Mouse (Mus musculus) neural tube, embryonic 11.5 days (tissue): Measurements from ENCODE around the gene Gm20388. TPM values are rescaled to one million over a fixed set of nuclear protein-coding genes. Genes with fewer than 3 reads are reported as not detected.
"Not testable (repeated sequence)": the region's sequence is repeated elsewhere in the genome, so short reads cannot be mapped to it uniquely, and the experiment has no call there.

Experiments
- ATAC-seq: fragments of 200-750 bp; cut with Nextera tagmentation; 2 replicates; pipeline ENCODE4 v1.8.0; 2017; ENCODE audit warnings: moderate number of reproducible peaks, mild to moderate bottlenecking, moderate TSS enrichment, moderate library complexity; ENCODE audit not compliant: insufficient read depth, low FRiP score, low TSS enrichment
- DNase-seq: peaks from one replicate; pipeline ENCODE4 v3.0.0-alpha.2; 2015; ENCODE audit warnings: low spot score
- H3K27ac ChIP-seq: fragments of 300-500 bp; sonication (generic); 2 replicates; pipeline ENCODE4 v1.5.1; 2014; ENCODE audit warnings: low read depth, mild to moderate bottlenecking, low read length
- H3K27me3 ChIP-seq: fragments of 300-500 bp; sonication (generic); 2 replicates; pipeline ENCODE4 v1.6.1; 2014; ENCODE audit warnings: mild to moderate bottlenecking, low read length, mixed read lengths; ENCODE audit not compliant: control insufficient read depth, insufficient read depth
- H3K36me3 ChIP-seq: fragments of 300-500 bp; sonication (generic); 2 replicates; pipeline ENCODE4 v1.6.1; 2014; ENCODE audit warnings: mild to moderate bottlenecking, low read length, moderate library complexity, mixed read lengths; ENCODE audit not compliant: control insufficient read depth, insufficient read depth
- H3K4me1 ChIP-seq: fragments of 300-500 bp; sonication (generic); 2 replicates; pipeline ENCODE4 v1.6.1; 2014; ENCODE audit warnings: low read length, mixed read lengths; ENCODE audit not compliant: control insufficient read depth, insufficient read depth
- H3K4me2 ChIP-seq: fragments of 300-500 bp; sonication (generic); 2 replicates; pipeline ENCODE4 v1.6.1; 2014; ENCODE audit warnings: low read depth, mild to moderate bottlenecking, moderate library complexity
- H3K4me3 ChIP-seq: fragments of 300-500 bp; sonication (generic); 2 replicates; pipeline ENCODE4 v1.5.1; 2014; ENCODE audit warnings: low read depth, low read length
- H3K9ac ChIP-seq: fragments of 300-500 bp; sonication (generic); 2 replicates; pipeline ENCODE4 v1.6.1; 2014; ENCODE audit warnings: mild to moderate bottlenecking, low read length
- H3K9me3 ChIP-seq: fragments of 300-500 bp; sonication (generic); 2 replicates; pipeline ENCODE4 v1.6.1; 2016; ENCODE audit warnings: low read length; ENCODE audit not compliant: control insufficient read depth
- WGBS: fragments of 180-500 bp; shearing (Covaris S2); extraction: QIAGEN DNeasy Blood & Tissue Kit; methylation state at CpG from one replicate; pipeline ENCODE4 v1.1.7; 2014; 5-methylcytosine and 5-hydroxymethylcytosine counted together
- polyA plus RNA-seq: library from polyadenylated mRNA; unstranded; fragments of >200 nt; fragmentation: Nextera tagmentation; extraction: Ambion mirVana; gene quantifications from 2 replicates; pipeline ENCODE4 v1.2.1, GENCODE M21; 2014

The Gm20388 gene
- polyA plus RNA-seq, 1 experiment from 2014 or later: not detected

DNA sequence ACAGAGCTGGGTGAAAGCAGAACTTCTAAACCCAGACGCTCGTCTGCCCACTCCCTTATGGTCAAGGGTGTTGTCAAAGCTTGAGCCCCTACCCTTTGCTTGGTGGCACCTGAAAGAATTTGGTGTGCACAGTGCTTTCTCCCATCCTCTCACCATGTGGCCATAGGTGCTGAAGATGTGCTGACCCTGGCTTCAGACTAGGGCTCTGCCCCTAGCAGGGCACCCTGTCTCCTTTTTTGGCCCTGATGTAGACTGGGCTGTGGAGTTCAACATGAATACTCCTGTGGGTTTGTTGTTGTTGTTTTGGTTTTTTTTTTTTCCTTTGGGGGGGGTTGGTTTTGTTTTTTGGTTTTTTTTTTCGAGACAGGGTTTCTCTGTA lies 3512.1 kb downstream of the Gm20388 start:
- Histone ChIP-seq H3K36me3 (peaks cover 4% of the 10 kb centered on the region), H3K4me2 (no peak overlapping the region), H3K27ac (no peak overlapping the region), H3K9me3 (peaks cover 4% of the 10 kb centered on the region), H3K27me3 (no peaks in the 10 kb centered on the region), H3K4me1 (no peaks in the 10 kb centered on the region), H3K4me3 (no peak overlapping the region), H3K9ac (no peak overlapping the region)
- ATAC-seq (peak; percentile 49; the same call in 1 of the 2 replicates), DNase-seq (no peak)
- 24% methylated on average over 3 of the region's 3 CpGs for WGBS

- DNase-seq (no peak), ATAC-seq (no peak)
- 82% methylated on average over 7 of the region's 7 CpGs for WGBS
- H3K27ac ChIP-seq: no peak within 1 kb of the TSS
- no peak within 1 kb of the TSS for H3K4me3 ChIP-seq
- no peak within 1 kb of the TSS for H3K4me2 ChIP-seq
- H3K9me3 ChIP-seq: peaks cover 7% of the 10 kb centered on the region
- H3K36me3 ChIP-seq: peaks cover 4% of the 10 kb centered on the region
- H3K9ac ChIP-seq: no peak within 1 kb of the TSS
- no peaks in the 10 kb centered on the region for H3K27me3 ChIP-seq
- no peaks in the 10 kb centered on the region for H3K4me1 ChIP-seq
Observed at GRCm38 (mm10) chr8:123423441-123423840, 3512.8 kb downstream of the Gm20388 start, which contains the start of gene Def8. TSS of gene Def8 (plus strand) at chr8:123423527.

- peaks cover 14% of the 10 kb centered on the region for H3K9me3 ChIP-seq
- no peak overlapping the region for H3K4me2 ChIP-seq
- H3K36me3 ChIP-seq: no peaks in the 10 kb centered on the region
- no peaks in the 10 kb centered on the region for H3K27me3 ChIP-seq
- no peaks in the 10 kb centered on the region for H3K4me1 ChIP-seq
- H3K4me3 ChIP-seq: no peak overlapping the region
- no peak for DNase-seq
- H3K27ac ChIP-seq: no peak overlapping the region
- 97% methylated on average over 27 of the region's 27 CpGs for WGBS
- H3K9ac ChIP-seq: no peak overlapping the region
- ATAC-seq: no peak
Observed at GRCm38 (mm10) chr8:123426511-123427509, 3516.2 kb downstream of the Gm20388 start.

GRCm38 (mm10) chr8:123427639-123428275 lies 3517.1 kb downstream of the Gm20388 start:
- H3K9me3 ChIP-seq: peaks cover 18% of the 10 kb centered on the region
- no peak for DNase-seq

DNA sequence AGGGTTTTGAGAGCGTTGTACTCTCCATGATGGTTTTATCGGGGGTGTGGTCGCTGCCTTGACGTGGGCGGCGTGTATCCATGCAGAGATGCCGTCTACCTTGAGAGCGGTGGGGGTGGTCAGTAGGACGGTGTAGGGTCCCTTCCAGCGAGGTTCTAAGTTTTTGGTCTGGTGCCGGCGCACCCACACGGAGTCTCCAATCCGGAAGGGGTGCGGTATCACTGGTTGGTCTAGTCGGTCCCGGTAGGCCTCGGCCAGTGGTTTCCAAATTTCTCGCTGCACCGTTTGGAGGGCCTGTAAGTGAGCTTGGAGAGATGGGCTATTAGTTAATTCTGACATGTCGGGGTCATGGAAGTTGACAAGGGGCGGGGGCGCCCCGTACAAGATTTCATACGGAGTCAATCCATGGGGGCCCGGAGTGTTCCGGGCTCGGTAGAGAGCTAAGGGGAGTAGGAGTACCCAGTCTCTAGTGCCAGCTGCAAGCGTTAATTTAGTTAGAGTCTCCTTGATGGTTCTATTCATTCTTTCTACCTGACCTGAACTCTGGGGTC lies 3517.8 kb downstream of the Gm20388 start:
- Histone ChIP-seq H3K4me3 (no peak overlapping the region), H3K4me1 (no peaks in the 10 kb centered on the region), H3K27me3 (no peaks in the 10 kb centered on the region), H3K4me2 (no peak overlapping the region), H3K9ac (no peak overlapping the region), H3K36me3 (no peaks in the 10 kb centered on the region), H3K9me3 (peaks cover 21% of the 10 kb centered on the region), H3K27ac (no peak overlapping the region)
- no peak for ATAC-seq
- DNase-seq: no peak
- 97% methylated on average over 29 of the region's 29 CpGs for WGBS

More at GRCm38 (mm10) chr8:123427639-123428275, 3517.1 kb downstream of the Gm20388 start:
- Histone ChIP-seq H3K27ac (no peak overlapping the region), H3K4me3 (no peak overlapping the region), H3K4me1 (no peaks in the 10 kb centered on the region), H3K9ac (no peak overlapping the region), H3K4me2 (no peak overlapping the region), H3K27me3 (no peaks in the 10 kb centered on the region), H3K36me3 (no peaks in the 10 kb centered on the region)
- 96% methylated on average over 24 of the region's 24 CpGs for WGBS
- ATAC-seq: no peak

DNA sequence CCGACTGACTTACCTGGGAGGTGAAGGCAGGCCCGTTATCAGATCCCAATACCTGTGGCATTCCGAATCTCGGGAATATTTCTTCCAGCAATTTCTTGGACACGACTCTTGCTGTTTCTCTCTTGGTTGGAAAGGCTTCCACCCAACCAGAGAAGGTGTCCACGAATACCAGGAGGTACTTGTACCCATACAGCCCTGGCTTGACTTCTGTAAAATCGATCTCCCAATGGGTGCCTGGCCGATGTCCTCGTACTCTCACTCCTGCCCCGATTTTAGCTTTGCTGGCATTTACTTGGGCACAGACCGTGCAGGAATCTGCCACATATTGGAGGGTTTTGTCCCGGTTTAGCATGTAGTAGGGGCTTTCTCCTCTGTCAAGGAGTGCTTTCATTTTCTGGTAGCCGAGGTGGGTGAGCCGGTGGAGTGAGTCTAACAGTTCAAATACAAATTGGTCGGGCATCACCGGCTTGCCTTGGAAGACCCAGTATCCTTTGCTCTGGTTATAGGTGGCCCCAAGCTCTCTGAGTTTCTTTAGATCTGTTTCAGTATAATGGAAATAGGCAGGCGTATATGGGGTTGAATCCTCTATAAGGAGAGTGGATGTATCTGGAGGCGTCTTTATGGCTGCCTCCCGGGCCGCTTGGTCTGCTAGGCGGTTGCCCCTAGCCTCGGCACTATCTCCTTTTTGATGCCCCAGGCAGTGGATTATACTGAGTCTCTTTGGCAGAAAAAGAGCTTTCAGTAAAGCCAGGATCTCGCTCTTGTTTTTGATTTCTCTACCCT lies 3518.5 kb downstream of the Gm20388 start:
- 94% methylated on average over 23 of the region's 23 CpGs for WGBS
- Histone ChIP-seq H3K27me3 (no peaks in the 10 kb centered on the region), H3K4me1 (no peaks in the 10 kb centered on the region), H3K9ac (no peak overlapping the region), H3K36me3 (no peaks in the 10 kb centered on the region), H3K9me3 (peaks cover 21% of the 10 kb centered on the region), H3K4me3 (no peak overlapping the region), H3K27ac (no peak overlapping the region), H3K4me2 (no peak overlapping the region)
- DNase-seq (no peak), ATAC-seq (no peak)

DNA sequence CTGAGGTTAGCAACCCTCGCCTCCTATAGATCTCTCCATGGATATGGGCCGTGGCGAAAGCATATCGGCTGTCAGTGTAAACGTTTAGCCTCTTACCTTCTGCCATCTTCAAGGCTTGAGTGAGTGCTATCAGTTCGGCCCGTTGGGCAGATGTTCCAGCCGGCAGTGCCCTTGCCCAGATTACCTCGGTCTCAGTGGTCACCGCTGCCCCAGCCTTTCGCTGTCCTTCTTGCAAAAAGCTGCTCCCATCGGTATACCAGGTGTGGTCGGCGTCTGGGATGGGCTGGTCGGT lies 3519.0 kb downstream of the Gm20388 start:
- H3K9ac ChIP-seq, H3K27me3 ChIP-seq, DNase-seq, H3K4me1 ChIP-seq, H3K4me2 ChIP-seq, ATAC-seq, H3K36me3 ChIP-seq, H3K27ac ChIP-seq, H3K4me3 ChIP-seq: not testable (repeated sequence)
- 95% methylated on average over 14 of the region's 15 CpGs for WGBS
- peaks cover 23% of the 10 kb centered on the region for H3K9me3 ChIP-seq

DNA sequence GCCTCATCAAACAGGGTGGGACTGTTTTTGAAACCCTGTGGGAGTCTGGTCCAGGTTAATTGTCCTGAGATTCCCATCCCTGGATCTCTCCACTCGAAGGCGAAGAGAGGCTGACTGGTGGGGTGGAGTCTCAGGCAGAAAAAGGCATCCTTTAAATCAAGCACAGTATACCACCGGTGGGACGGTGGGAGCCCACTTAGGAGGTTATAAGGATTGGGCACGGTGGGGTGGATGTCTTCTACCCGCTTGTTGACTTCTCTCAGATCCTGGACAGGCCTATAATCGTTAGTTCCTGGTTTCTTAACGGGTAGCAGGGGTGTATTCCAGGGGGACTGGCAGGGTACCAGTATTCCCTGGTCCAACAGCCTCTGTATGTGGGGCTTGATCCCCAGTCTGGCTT lies 3520.3 kb downstream of the Gm20388 start:
- H3K36me3 ChIP-seq, DNase-seq, H3K27me3 ChIP-seq, H3K9ac ChIP-seq, H3K4me1 ChIP-seq, H3K4me2 ChIP-seq, H3K4me3 ChIP-seq, H3K27ac ChIP-seq, ATAC-seq: not testable (repeated sequence)
- 95% methylated on average over 6 of the region's 8 CpGs for WGBS
- H3K9me3 ChIP-seq: peaks cover 23% of the 10 kb centered on the region
